Mouse (Mus musculus): ENCODE results near the gene Cdt1. TPM values are rescaled to one million over a fixed set of nuclear protein-coding genes. Genes with fewer than 3 reads are reported as not detected.
A peak's percentile ranks its signal among the peaks of the same experiment; 100 is the strongest.

Gene Cdt1
- polyA plus RNA-seq, 1 experiment from 2014 or later: 23.9 TPM

- Histone ChIP-seq H3K36me3 (no peaks in the 10 kb centered on the region), H3K9ac (no peak overlapping the region), H3K9me3 (replicated peaks) (no peaks in the 10 kb centered on the region), H3K4me1 (no peaks in the 10 kb centered on the region), H3K27me3 (no peaks in the 10 kb centered on the region), H3K4me3 (no peak overlapping the region), H3K4me2 (replicated peaks) (no peak overlapping the region), H3K27ac (no peak overlapping the region)
- WGBS: 64% methylated on average over 6 of the region's 6 CpGs
- ATAC-seq (ENCODE audit: low FRiP score): no peak
These were observed 30.8 kb upstream of the Cdt1 start for GRCm38 (mm10) chr8:122537033-122537432.

GRCm38 (mm10) chr8:122537812-122538211 lies 30.0 kb upstream of the Cdt1 start:
- Histone ChIP-seq H3K9me3 (replicated peaks) (no peaks in the 10 kb centered on the region), H3K27me3 (no peaks in the 10 kb centered on the region), H3K36me3 (no peaks in the 10 kb centered on the region), H3K4me3 (no peak overlapping the region), H3K9ac (no peak overlapping the region), H3K4me2 (replicated peaks) (no peak overlapping the region), H3K27ac (no peak overlapping the region), H3K4me1 (no peaks in the 10 kb centered on the region)
- WGBS: 89% methylated on average over 2 of the region's 2 CpGs
- ATAC-seq (ENCODE audit: low FRiP score): no peak

- H3K27ac ChIP-seq: no peak overlapping the region
- H3K36me3 ChIP-seq: no peaks in the 10 kb centered on the region
- no peaks in the 10 kb centered on the region for H3K27me3 ChIP-seq
- H3K9me3 ChIP-seq (replicated peaks): no peaks in the 10 kb centered on the region
- no peaks in the 10 kb centered on the region for H3K4me1 ChIP-seq
- H3K4me3 ChIP-seq: no peak overlapping the region
- WGBS: 92% methylated on average over 9 of the region's 9 CpGs
- H3K9ac ChIP-seq: no peak overlapping the region
- H3K4me2 ChIP-seq (replicated peaks): no peak overlapping the region
- no peak for ATAC-seq (ENCODE audit: low FRiP score)
These were observed 29.3 kb upstream of the Cdt1 start for GRCm38 (mm10) chr8:122538310-122539076.

- Histone ChIP-seq H3K4me2 (replicated peaks) (no peak overlapping the region), H3K4me1 (peaks cover 10% of the 10 kb centered on the region), H3K4me3 (no peak overlapping the region), H3K27ac (no peak overlapping the region), H3K36me3 (no peaks in the 10 kb centered on the region), H3K9me3 (replicated peaks) (no peaks in the 10 kb centered on the region), H3K9ac (no peak overlapping the region), H3K27me3 (0 out of 2 replicates have a peak, but pooled peaks cover 4% of the 10 kb centered on the region)
- ATAC-seq (ENCODE audit: low FRiP score): no peak
- 93% methylated on average over 8 of the region's 8 CpGs for WGBS
These were observed 23.7 kb upstream of the Cdt1 start for GRCm38 (mm10) chr8:122544138-122544537.

- no peak overlapping the region for H3K4me2 ChIP-seq (replicated peaks)
- no peaks in the 10 kb centered on the region for H3K9me3 ChIP-seq (replicated peaks)
- peaks cover 24% of the 10 kb centered on the region for H3K27me3 ChIP-seq
- H3K4me1 ChIP-seq: peaks cover 24% of the 10 kb centered on the region
- H3K9ac ChIP-seq: no peak overlapping the region
- H3K36me3 ChIP-seq: no peaks in the 10 kb centered on the region
- H3K27ac ChIP-seq: 0 out of 2 replicates have a peak overlapping the region, but pooled peaks have one; percentile 24
- no peak overlapping the region for H3K4me3 ChIP-seq
- ATAC-seq (ENCODE audit: low FRiP score): no peak
- WGBS: 89% methylated on average over 6 of the region's 7 CpGs
These were observed 21.6 kb upstream of the Cdt1 start for GRCm38 (mm10) chr8:122546066-122546755.

GRCm38 (mm10) chr8:122546811-122547453 lies 20.9 kb upstream of the Cdt1 start:
- Histone ChIP-seq H3K9me3 (replicated peaks) (no peaks in the 10 kb centered on the region), H3K4me2 (replicated peaks) (peak overlapping the region; percentile 1; the same call in 1 of the 2 replicates), H3K9ac (no peak overlapping the region), H3K36me3 (no peaks in the 10 kb centered on the region), H3K4me3 (no peak overlapping the region), H3K27me3 (peaks cover 31% of the 10 kb centered on the region), H3K27ac (0 out of 2 replicates have a peak overlapping the region, but pooled peaks have one; percentile 24), H3K4me1 (peaks cover 27% of the 10 kb centered on the region)
- 68% methylated on average over 24 of the region's 24 CpGs for WGBS
- no peak for ATAC-seq (ENCODE audit: low FRiP score)

GRCm38 (mm10) chr8:122547815-122548214 lies 20.0 kb upstream of the Cdt1 start:
- Histone ChIP-seq H3K4me1 (peaks cover 27% of the 10 kb centered on the region), H3K27ac (0 out of 2 replicates have a peak overlapping the region, but pooled peaks have one; percentile 8), H3K4me3 (no peak overlapping the region)

GRCm38 (mm10) chr8:122548331-122548730 lies 19.5 kb upstream of the Cdt1 start:
- H3K9ac ChIP-seq: no peak overlapping the region
- no peak overlapping the region for H3K4me3 ChIP-seq
- H3K4me2 ChIP-seq (replicated peaks): peak overlapping the region; percentile 11; the same call in 1 of the 2 replicates
- WGBS: 74% methylated on average over 13 of the region's 13 CpGs
- H3K4me1 ChIP-seq: peaks cover 27% of the 10 kb centered on the region
- no peaks in the 10 kb centered on the region for H3K36me3 ChIP-seq
- H3K9me3 ChIP-seq (replicated peaks): no peaks in the 10 kb centered on the region
- H3K27me3 ChIP-seq: peaks cover 34% of the 10 kb centered on the region
- no peak for ATAC-seq (ENCODE audit: low FRiP score)
- H3K27ac ChIP-seq: 0 out of 2 replicates have a peak overlapping the region, but pooled peaks have one; percentile 8

More at GRCm38 (mm10) chr8:122547815-122548214, 20.0 kb upstream of the Cdt1 start:
- WGBS: 29% methylated on average over 5 of the region's 5 CpGs
- Histone ChIP-seq H3K4me2 (replicated peaks) (peak overlapping the region; percentile 11; the same call in 1 of the 2 replicates), H3K9ac (no peak overlapping the region), H3K9me3 (replicated peaks) (no peaks in the 10 kb centered on the region), H3K36me3 (no peaks in the 10 kb centered on the region), H3K27me3 (peaks cover 34% of the 10 kb centered on the region)
- no peak for ATAC-seq (ENCODE audit: low FRiP score)

GRCm38 (mm10) chr8:122548891-122549439 lies 18.9 kb upstream of the Cdt1 start:
- Histone ChIP-seq H3K36me3 (no peaks in the 10 kb centered on the region), H3K27me3 (peaks cover 34% of the 10 kb centered on the region), H3K27ac (no peak overlapping the region), H3K4me1 (peaks cover 27% of the 10 kb centered on the region), H3K9me3 (replicated peaks) (no peaks in the 10 kb centered on the region), H3K9ac (no peak overlapping the region), H3K4me2 (replicated peaks) (no peak overlapping the region), H3K4me3 (no peak overlapping the region)
- ATAC-seq (ENCODE audit: low FRiP score): no peak
- WGBS: 86% methylated on average over 3 of the region's 3 CpGs

- H3K36me3 ChIP-seq: no peaks in the 10 kb centered on the region
- ATAC-seq (ENCODE audit: low FRiP score): peak; percentile 62
- H3K4me3 ChIP-seq: peak overlapping the region; percentile 55
- peak overlapping the region; percentile 66; the same call in 1 of the 2 replicates for H3K27ac ChIP-seq
- H3K4me1 ChIP-seq: peaks cover 27% of the 10 kb centered on the region
- peak overlapping the region; percentile 64 for H3K9ac ChIP-seq
- no peaks in the 10 kb centered on the region for H3K9me3 ChIP-seq (replicated peaks)
- WGBS: 4% methylated on average over 49 of the region's 52 CpGs
- H3K4me2 ChIP-seq (replicated peaks): peak overlapping the region; percentile 92
- H3K27me3 ChIP-seq: peaks cover 34% of the 10 kb centered on the region
These were observed 17.4 kb upstream of the Cdt1 start for GRCm38 (mm10) chr8:122550234-122550994.

- H3K4me1 ChIP-seq: peaks cover 27% of the 10 kb centered on the region
- WGBS: under 1% methylated on average over 43 of the region's 43 CpGs
- peak overlapping the region; percentile 64 for H3K9ac ChIP-seq
- H3K9me3 ChIP-seq (replicated peaks): no peaks in the 10 kb centered on the region
- H3K4me2 ChIP-seq (replicated peaks): peak overlapping the region; percentile 92
- H3K27me3 ChIP-seq: peaks cover 34% of the 10 kb centered on the region
- no peaks in the 10 kb centered on the region for H3K36me3 ChIP-seq
- H3K27ac ChIP-seq: peak overlapping the region; percentile 66; the same call in 1 of the 2 replicates
- H3K4me3 ChIP-seq: peak overlapping the region; percentile 55
- no peak for ATAC-seq (ENCODE audit: low FRiP score)
These were observed 16.9 kb upstream of the Cdt1 start for GRCm38 (mm10) chr8:122550995-122551264.

All from hindbrain, embryonic 12.5 days (tissue).